Mouse (Mus musculus) embryonic facial prominence, embryonic 11.5 days (tissue): ENCODE data around the gene Olfr707. TPM values are rescaled to one million over a fixed set of nuclear protein-coding genes. Genes with fewer than 3 reads are reported as not detected.
"Not testable (repeated sequence)": the region's sequence is repeated elsewhere in the genome, so short reads cannot be mapped to it uniquely, and the experiment has no call there.

Source experiments
- ATAC-seq: fragments of 200-750 bp; cut with Nextera tagmentation; replicated peaks from 2 replicates; pipeline ENCODE4 v1.8.0; 2017; ENCODE audit warnings: low read depth; ENCODE audit not compliant: insufficient number of reproducible peaks, low FRiP score, low TSS enrichment
- DNase-seq: peaks from one replicate; pipeline ENCODE4 v3.0.0-alpha.2; 2015; ENCODE audit warnings: low spot score
- H3K27ac ChIP-seq: fragments of 300-500 bp; sonication (generic); replicated peaks from 2 replicates; pipeline ENCODE4 v1.5.1; 2014; ENCODE audit warnings: mild to moderate bottlenecking, low read depth, low read length, control low read depth
- H3K27me3 ChIP-seq: fragments of 300-500 bp; sonication (generic); 2 replicates; pipeline ENCODE4 v1.6.1; 2014; ENCODE audit warnings: mild to moderate bottlenecking, low read length, moderate library complexity, mixed read lengths; ENCODE audit not compliant: control insufficient read depth, insufficient read depth
- H3K36me3 ChIP-seq: fragments of 300-500 bp; sonication (generic); replicated peaks from 2 replicates; pipeline ENCODE4 v1.6.1; 2014; ENCODE audit warnings: low read depth, mild to moderate bottlenecking, low read length, moderate library complexity, mixed read lengths; ENCODE audit not compliant: control insufficient read depth, insufficient read depth
- H3K4me1 ChIP-seq: fragments of 300-500 bp; sonication (generic); 2 replicates; pipeline ENCODE4 v1.6.1; 2014; ENCODE audit warnings: low read length, mixed read lengths; ENCODE audit not compliant: control insufficient read depth, insufficient read depth
- H3K4me2 ChIP-seq: fragments of 300-500 bp; sonication (generic); 2 replicates; pipeline ENCODE4 v1.6.1; 2014; ENCODE audit warnings: low read depth, mild to moderate bottlenecking, control low read depth, low read length, moderate library complexity
- H3K4me3 ChIP-seq: fragments of 300-500 bp; sonication (generic); 2 replicates; pipeline ENCODE4 v1.5.1; 2014; ENCODE audit warnings: low read depth, low read length, control low read depth
- H3K9ac ChIP-seq: fragments of 300-500 bp; sonication (generic); replicated peaks from 2 replicates; pipeline ENCODE4 v1.6.1; 2014; ENCODE audit warnings: mild to moderate bottlenecking, control low read depth, low read length
- H3K9me3 ChIP-seq: fragments of 300-500 bp; sonication (generic); replicated peaks from 2 replicates; pipeline ENCODE4 v1.6.1; 2016; ENCODE audit warnings: mild to moderate bottlenecking, low read length, inconsistent platforms, mixed read lengths; ENCODE audit not compliant: control insufficient read depth
- WGBS: fragments of 180-500 bp; shearing (Covaris S2); extraction: QIAGEN DNeasy Blood & Tissue Kit; methylation state at CpG from one replicate; pipeline ENCODE4 v1.1.7; 2014; 5-methylcytosine and 5-hydroxymethylcytosine counted together
- polyA plus RNA-seq: library from polyadenylated mRNA; unstranded; fragments of >200 nt; fragmentation: Nextera tagmentation; extraction: Ambion mirVana; gene quantifications from 2 replicates; pipeline ENCODE4 v1.2.1, GENCODE M21; 2014

The Olfr707 gene
- not detected in 2 replicates for polyA plus RNA-seq

DNA sequence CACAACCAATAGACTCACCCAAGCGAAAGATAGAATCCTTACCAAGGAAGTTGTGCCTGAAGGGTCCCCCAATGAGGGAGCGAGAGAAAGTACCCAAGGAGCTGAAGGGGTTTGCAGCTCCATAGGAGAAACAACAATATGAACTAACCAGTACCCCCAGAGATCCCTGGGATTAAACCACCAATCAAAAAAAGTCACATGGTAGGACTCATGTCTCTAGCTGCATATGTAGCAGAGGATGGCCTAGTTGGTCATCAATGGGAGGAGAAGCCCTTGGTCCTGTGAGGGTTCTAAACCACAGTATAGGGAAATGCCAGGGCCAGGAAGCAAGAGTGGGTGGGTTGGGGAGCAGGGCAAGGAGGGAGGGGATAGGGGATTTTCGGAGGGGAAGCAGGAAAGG lies at the start of gene Olfr707:
Gene Olfr707 (minus strand): TSS at position 101 of the 400 bp plus-strand sequence.
- WGBS = 71% methylated on average over 3 of the region's 3 CpGs
- H3K9me3 ChIP-seq, ATAC-seq: not testable (repeated sequence)

DNA sequence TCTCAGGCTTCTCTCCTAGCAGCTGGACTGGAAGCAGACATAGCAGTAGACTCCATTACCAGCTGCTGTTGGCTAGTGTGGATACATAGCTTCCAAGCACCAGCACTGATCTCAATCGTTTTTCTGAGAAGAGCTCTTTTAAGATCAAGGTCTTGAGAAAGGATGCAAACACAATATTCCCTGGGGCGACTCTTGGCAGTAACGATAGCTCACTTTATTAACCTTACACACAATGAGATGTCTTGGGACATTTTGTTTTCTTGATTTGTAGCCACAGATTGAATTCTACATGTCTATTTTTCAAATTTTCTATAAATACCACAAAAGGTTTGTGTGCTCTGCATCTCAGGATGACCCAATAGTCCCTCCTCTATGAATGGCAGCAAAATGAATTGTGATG lies 47.2 kb upstream of the Olfr707 start, which contains the start of gene Olfr710:
Gene Olfr710 (minus strand): TSS at position 101 of the 400 bp plus-strand sequence.
- Histone ChIP-seq H3K27ac (no peak within 1 kb of the TSS), H3K4me2 (no peak within 1 kb of the TSS), H3K4me1 (no peaks in the 10 kb centered on the region), H3K4me3 (no peak within 1 kb of the TSS), H3K36me3 (no peaks in the 10 kb centered on the region), H3K9me3 (no peaks in the 10 kb centered on the region), H3K9ac (no peak within 1 kb of the TSS), H3K27me3 (no peaks in the 10 kb centered on the region)
- 69% methylated on average over 3 of the region's 3 CpGs for WGBS
- DNase-seq (no peak), ATAC-seq (no peak)

More for the DNA sequence above, at the start of gene Olfr707:
- H3K27ac ChIP-seq, H3K4me3 ChIP-seq, DNase-seq, H3K36me3 ChIP-seq, H3K9ac ChIP-seq, H3K4me2 ChIP-seq, H3K27me3 ChIP-seq, H3K4me1 ChIP-seq: not testable (repeated sequence)

DNA sequence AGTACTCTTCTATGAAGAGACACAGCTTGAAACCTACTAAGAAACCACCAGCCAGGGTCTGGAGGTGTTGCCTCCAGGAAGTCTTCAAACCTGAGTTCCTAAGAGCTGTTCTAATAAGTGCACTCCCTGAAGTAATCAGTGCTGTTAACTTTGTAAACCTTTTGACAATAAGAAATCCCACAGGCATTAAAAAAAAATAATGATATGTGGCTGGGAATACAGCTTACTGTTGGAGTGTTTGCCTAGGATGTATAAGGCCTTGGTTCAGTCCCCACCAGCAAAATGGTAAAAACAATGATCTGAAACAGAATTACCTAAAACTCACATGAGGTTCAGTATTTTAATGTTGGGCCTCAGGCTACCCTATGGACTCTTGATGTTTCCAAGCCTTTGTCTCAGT lies 31.1 kb upstream of the Olfr707 start, which contains the start of gene Olfr709-ps1:
Gene Olfr709-ps1 (minus strand): TSS at position 101 of the 400 bp plus-strand sequence.
- DNase-seq = no peak
- H3K27ac ChIP-seq = no peak within 1 kb of the TSS
- H3K4me2 ChIP-seq = no peak within 1 kb of the TSS
- H3K27me3 ChIP-seq = no peaks in the 10 kb centered on the region
- H3K4me3 ChIP-seq = no peak within 1 kb of the TSS
- no peak within 1 kb of the TSS for H3K9ac ChIP-seq
- no peak for ATAC-seq
- H3K4me1 ChIP-seq = no peaks in the 10 kb centered on the region
- no peaks in the 10 kb centered on the region for H3K36me3 ChIP-seq
- H3K9me3 ChIP-seq = no peaks in the 10 kb centered on the region

GRCm38 (mm10) chr7:106920961-106921360 lies 19.9 kb upstream of the Olfr707 start:
- not testable (repeated sequence) for H3K27ac ChIP-seq, H3K4me3 ChIP-seq, ATAC-seq, H3K4me1 ChIP-seq, H3K27me3 ChIP-seq, DNase-seq, H3K9me3 ChIP-seq, H3K9ac ChIP-seq, H3K4me2 ChIP-seq, H3K36me3 ChIP-seq
- 95% methylated on average over 6 of the region's 7 CpGs for WGBS

- Histone ChIP-seq H3K9me3 (no peaks in the 10 kb centered on the region), H3K27me3 (no peaks in the 10 kb centered on the region), H3K27ac (no peak within 1 kb of the TSS), H3K4me1 (no peaks in the 10 kb centered on the region), H3K9ac (no peak within 1 kb of the TSS), H3K4me3 (no peak within 1 kb of the TSS), H3K4me2 (no peak within 1 kb of the TSS), H3K36me3 (no peaks in the 10 kb centered on the region)
- ATAC-seq = no peak
- no peak for DNase-seq
- WGBS = 63% methylated on average over 2 of the region's 2 CpGs
These were observed 6.6 kb upstream of the Olfr707 start, which contains the start of gene Olfr1532-ps1 for GRCm38 (mm10) chr7:106907676-106908075. Gene Olfr1532-ps1, plus strand, starts transcription at chr7:106908001.

DNA sequence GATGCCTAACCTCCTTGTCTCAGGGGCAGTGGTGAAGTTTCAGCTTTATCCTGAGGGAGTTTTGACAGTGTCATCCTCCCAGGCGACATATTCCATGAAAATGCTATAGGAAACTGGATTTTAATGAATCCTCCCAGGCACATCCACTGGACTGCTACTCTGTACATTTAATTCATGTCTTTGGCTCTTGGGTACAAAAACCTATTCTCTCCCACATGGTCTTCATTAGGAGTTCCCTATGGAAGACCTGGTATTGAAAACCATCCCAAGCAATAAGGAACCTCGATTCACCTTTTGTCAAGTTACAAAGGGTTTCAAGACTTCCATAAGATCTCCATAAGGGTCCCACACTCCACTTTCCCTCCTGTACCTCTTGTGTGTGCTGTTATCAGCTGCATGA lies 13.0 kb downstream of the Olfr707 start, which contains the start of gene Olfr706:
Gene Olfr706 (minus strand): TSS at position 101 of the 400 bp plus-strand sequence.
- Histone ChIP-seq H3K9me3 (no peaks in the 10 kb centered on the region), H3K4me3 (no peak within 1 kb of the TSS), H3K9ac (no peak within 1 kb of the TSS), H3K4me1 (no peaks in the 10 kb centered on the region), H3K36me3 (no peaks in the 10 kb centered on the region), H3K4me2 (no peak within 1 kb of the TSS), H3K27me3 (no peaks in the 10 kb centered on the region), H3K27ac (no peak within 1 kb of the TSS)
- WGBS = 77% methylated on average over 2 of the region's 2 CpGs
- ATAC-seq = no peak
- no peak for DNase-seq

DNA sequence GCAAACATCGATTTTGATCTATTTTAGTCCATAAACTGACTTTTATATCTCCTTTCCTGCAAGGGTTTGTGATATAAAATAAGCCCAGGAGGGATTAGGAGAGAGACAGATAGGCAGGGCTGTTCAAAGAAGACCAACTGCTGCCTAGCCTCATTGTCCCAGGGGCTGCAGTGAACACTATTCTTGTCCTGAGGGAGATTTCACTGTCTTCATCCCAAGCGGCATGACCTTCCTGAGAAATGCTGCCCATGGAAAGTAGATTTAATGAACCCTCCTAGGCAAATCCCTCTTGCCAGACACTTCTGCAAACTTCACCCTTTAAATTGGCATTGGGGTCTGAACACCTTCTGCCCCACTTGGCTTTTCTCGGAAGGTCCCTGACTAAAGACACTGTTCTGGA lies 24.2 kb downstream of the Olfr707 start, which contains the start of gene Olfr705:
Gene Olfr705 (minus strand): TSS at position 101 of the 400 bp plus-strand sequence.
- no peaks in the 10 kb centered on the region for H3K4me1 ChIP-seq
- no peak within 1 kb of the TSS for H3K4me2 ChIP-seq
- ATAC-seq (no peak), DNase-seq (no peak)
- H3K27ac ChIP-seq = no peak within 1 kb of the TSS
- no peak within 1 kb of the TSS for H3K4me3 ChIP-seq
- H3K36me3 ChIP-seq = no peaks in the 10 kb centered on the region
- H3K27me3 ChIP-seq = no peaks in the 10 kb centered on the region
- 84% methylated on average over 3 of the region's 3 CpGs for WGBS
- no peak within 1 kb of the TSS for H3K9ac ChIP-seq
- H3K9me3 ChIP-seq = no peaks in the 10 kb centered on the region

GRCm38 (mm10) chr7:106862885-106863284 lies 38.2 kb downstream of the Olfr707 start, which contains the start of gene Olfr704:
Gene Olfr704, plus strand, starts transcription at chr7:106863185.
- no peak for ATAC-seq
- H3K4me3 ChIP-seq = no peak within 1 kb of the TSS

More at GRCm38 (mm10) chr7:106862885-106863284, 38.2 kb downstream of the Olfr707 start, which contains the start of gene Olfr704:
- Histone ChIP-seq H3K4me1 (no peaks in the 10 kb centered on the region), H3K9me3 (no peaks in the 10 kb centered on the region), H3K27me3 (no peaks in the 10 kb centered on the region), H3K9ac (no peak within 1 kb of the TSS), H3K27ac (no peak within 1 kb of the TSS), H3K36me3 (no peaks in the 10 kb centered on the region), H3K4me2 (no peak within 1 kb of the TSS)
- DNase-seq = no peak
